Mouse (Mus musculus) neutrophil, adult 5-6 weeks (primary cell): Measurements from ENCODE around the gene 1700123K08Rik. TPM values are rescaled to one million over a fixed set of nuclear protein-coding genes. Genes with fewer than 3 reads are reported as not detected.
"Not testable (repeated sequence)": the region's sequence is repeated elsewhere in the genome, so short reads cannot be mapped to it uniquely, and the experiment has no call there.

Experiments
- ATAC-seq: fragments of 151-379, 151-347 bp; 2 replicates; pipeline ENCODE4 v1.8.0; 2017; ENCODE audit warnings: mild to moderate bottlenecking, moderate TSS enrichment; ENCODE audit not compliant: insufficient number of reproducible peaks, poor library complexity, low FRiP score, severe bottlenecking; ENCODE audit errors: extremely low read depth
- total RNA-seq: library from RNA; stranded (forward); fragments of 200-1000 nt; gene quantifications from 2 replicates; pipeline ENCODE4 v1.2.3, GENCODE M21; 2017

Gene 1700123K08Rik
- not detected in 2 replicates for total RNA-seq

- ATAC-seq: not testable (repeated sequence)
Measured at GRCm38 (mm10) chr5:138564612-138565011, at the start of gene 1700123K08Rik. 1700123K08Rik (minus strand) TSS chr5:138564712.

- ATAC-seq: no peak
Measured at GRCm38 (mm10) chr5:138587396-138587795, 22.9 kb upstream of the 1700123K08Rik start.

GRCm38 (mm10) chr5:138571623-138572022, 7.1 kb upstream of the 1700123K08Rik start:
- no peak for ATAC-seq

DNA sequence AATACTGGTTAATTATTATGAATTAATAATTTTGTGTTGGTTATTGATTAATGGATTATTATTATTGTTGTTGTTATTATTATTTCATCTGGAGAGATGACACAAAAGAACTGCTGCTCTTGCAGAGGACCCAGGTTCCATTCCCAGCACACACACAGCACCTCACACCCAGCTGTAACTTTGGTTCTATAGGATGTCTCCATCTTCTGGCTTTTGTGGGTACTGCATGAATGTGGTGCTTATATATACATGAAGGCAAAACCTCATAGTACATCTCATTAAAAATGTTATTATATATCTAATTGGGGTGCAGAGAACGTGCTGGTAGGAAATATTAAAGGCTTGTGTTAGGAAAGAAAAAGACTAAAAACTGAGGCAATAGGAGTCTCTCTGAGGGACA, 11.8 kb downstream of the 1700123K08Rik start:
- no peak for ATAC-seq

GRCm38 (mm10) chr5:138532491-138532890, 32.0 kb downstream of the 1700123K08Rik start:
- ATAC-seq: no peak

Other genes starting within 250 kb of the 1700123K08Rik start
- not detected in 2 replicates for gene Pvrig, start 222.8 kb downstream of the 1700123K08Rik start, total RNA-seq
- gene Zfp157, start 123.2 kb downstream of the 1700123K08Rik start, total RNA-seq: 18.7 and 25.8 TPM in 2 replicates
- 55.5 and 59.7 TPM in 2 replicates for gene Zfp68, start 55.0 kb upstream of the 1700123K08Rik start, total RNA-seq
- gene A430033K04Rik, start 58.1 kb upstream of the 1700123K08Rik start, total RNA-seq: 12.5 and 16.3 TPM in 2 replicates
- 1.2 and 1.3 TPM in 2 replicates for gene Fam20c, start 189.8 kb upstream of the 1700123K08Rik start, total RNA-seq